Mouse (Mus musculus) spleen, adult 18-20 months (tissue): ENCODE measurements around the gene Ngly1.

ENCODE experiments used
- DNase-seq, 2 experiments: peaks; one replicate each; pipeline ENCODE4 v3.0.0; 2022; ENCODE audit warnings: mixed read lengths in 2 of 2

Gene Ngly1

GRCm38 (mm10) chr14:16335835-16336417 is 86.8 kb downstream of the Ngly1 start:
- DNase-seq: no peak

- no peak for DNase-seq
Measured at GRCm38 (mm10) chr14:16347505-16347904, 98.4 kb downstream of the Ngly1 start.

- DNase-seq: no peak
Measured at GRCm38 (mm10) chr14:16359704-16360103, 110.6 kb downstream of the Ngly1 start.
